Mouse (Mus musculus): ENCODE results near the gene Prdm5.

DNA sequence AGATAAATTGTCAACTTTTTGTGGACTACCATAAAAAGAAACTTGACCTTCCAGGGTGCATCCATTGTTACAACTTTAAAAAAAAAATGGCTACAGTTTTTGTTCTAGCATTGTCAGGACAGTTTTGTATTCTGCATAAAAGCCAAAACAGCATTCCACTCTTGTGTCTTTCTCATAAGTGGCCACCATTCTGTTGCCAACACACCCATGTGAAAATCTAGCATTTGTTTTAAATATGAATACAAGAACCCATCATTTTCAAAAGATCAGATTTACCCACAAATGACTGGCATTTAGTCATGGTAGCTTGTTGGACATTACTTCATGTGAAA, 35.0 kb upstream of the Prdm5 start:
- no peak for TF ChIP-seq GATA1 (IDR thresholded peaks at IDR 0.05; ENCODE audit: low read length)
- TF ChIP-seq TAL1 (IDR thresholded peaks at IDR 0.05; ENCODE audit: low read length), result no peak

Measured in erythroblast, embryonic 14.5 days (primary cell).